Mouse (Mus musculus): ENCODE measurements around the gene Ankrd66. TPM values are rescaled to one million over a fixed set of nuclear protein-coding genes. Genes with fewer than 3 reads are reported as not detected.

Gene Ankrd66
- polyA plus RNA-seq (2012; fragmentation: generic; extraction: Trizol): 0.20 TPM
- long read RNA-seq, experiment 1: 0 reads
- long read RNA-seq, experiment 2: 0 reads

DNA sequence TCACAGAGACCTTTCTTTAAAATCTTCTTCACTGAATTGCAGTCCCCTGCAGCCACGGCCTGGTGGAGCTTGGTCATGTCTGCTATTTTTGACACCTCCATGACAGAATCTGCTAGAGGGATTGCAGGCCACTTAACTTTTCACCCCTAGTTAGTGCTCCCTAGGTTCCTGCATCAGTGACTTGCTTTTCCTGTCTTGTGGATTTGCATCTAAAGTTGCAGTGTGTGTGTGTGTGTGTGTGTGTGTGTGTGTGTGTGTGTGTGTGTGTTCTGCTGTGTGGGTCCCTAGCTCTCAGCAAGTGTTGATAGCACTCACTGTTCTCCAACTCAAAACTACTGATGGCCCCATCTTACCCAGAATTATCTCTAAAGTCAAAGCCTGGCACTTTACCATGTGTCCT is at the start of gene Ankrd66:
Gene Ankrd66, minus strand, starts transcription at position 101 of the 400 bp plus-strand sequence.
- H3K36me3 ChIP-seq (ENCODE audit: control insufficient read depth, insufficient read depth): no peaks in the 10 kb centered on the region
- no peaks in the 10 kb centered on the region for H3K27me3 ChIP-seq (ENCODE audit: control insufficient read depth, insufficient read depth, insufficient read length)
- no peaks in the 10 kb centered on the region for H3K79me2 ChIP-seq (ENCODE audit: control insufficient read depth, insufficient read depth)
- no peak within 1 kb of the TSS for H3K4me3 ChIP-seq (ENCODE audit: insufficient read depth, poor library complexity, severe bottlenecking)
- H3K79me3 ChIP-seq (ENCODE audit: low read depth): no peaks in the 10 kb centered on the region
- no peak within 1 kb of the TSS for H3ac ChIP-seq (ENCODE audit: control insufficient read depth, insufficient read length, low read depth)
- TF ChIP-seq FOSL1 (IDR thresholded peaks at IDR 0.05; ENCODE audit: insufficient read depth, low read length, poor library complexity, severe bottlenecking): no peak
- TF ChIP-seq USF1 (IDR thresholded peaks at IDR 0.05; ENCODE audit: low read depth): no peak
- no peak for TF ChIP-seq MYOD1 (IDR thresholded peaks at IDR 0.05; ENCODE audit: control insufficient read depth, insufficient read length, low read depth)
- no peak for TF ChIP-seq MAX (IDR thresholded peaks at IDR 0.05)
- no peak for TF ChIP-seq CTCF (IDR thresholded peaks at IDR 0.05; ENCODE audit: control insufficient read depth, insufficient read depth, insufficient read length)
- no peak for TF ChIP-seq CEBPB (IDR thresholded peaks at IDR 0.05; ENCODE audit: low read depth)
- no peak for TF ChIP-seq MYOG (IDR thresholded peaks at IDR 0.05; ENCODE audit: control insufficient read depth, extremely low read depth, insufficient read length)

DNA sequence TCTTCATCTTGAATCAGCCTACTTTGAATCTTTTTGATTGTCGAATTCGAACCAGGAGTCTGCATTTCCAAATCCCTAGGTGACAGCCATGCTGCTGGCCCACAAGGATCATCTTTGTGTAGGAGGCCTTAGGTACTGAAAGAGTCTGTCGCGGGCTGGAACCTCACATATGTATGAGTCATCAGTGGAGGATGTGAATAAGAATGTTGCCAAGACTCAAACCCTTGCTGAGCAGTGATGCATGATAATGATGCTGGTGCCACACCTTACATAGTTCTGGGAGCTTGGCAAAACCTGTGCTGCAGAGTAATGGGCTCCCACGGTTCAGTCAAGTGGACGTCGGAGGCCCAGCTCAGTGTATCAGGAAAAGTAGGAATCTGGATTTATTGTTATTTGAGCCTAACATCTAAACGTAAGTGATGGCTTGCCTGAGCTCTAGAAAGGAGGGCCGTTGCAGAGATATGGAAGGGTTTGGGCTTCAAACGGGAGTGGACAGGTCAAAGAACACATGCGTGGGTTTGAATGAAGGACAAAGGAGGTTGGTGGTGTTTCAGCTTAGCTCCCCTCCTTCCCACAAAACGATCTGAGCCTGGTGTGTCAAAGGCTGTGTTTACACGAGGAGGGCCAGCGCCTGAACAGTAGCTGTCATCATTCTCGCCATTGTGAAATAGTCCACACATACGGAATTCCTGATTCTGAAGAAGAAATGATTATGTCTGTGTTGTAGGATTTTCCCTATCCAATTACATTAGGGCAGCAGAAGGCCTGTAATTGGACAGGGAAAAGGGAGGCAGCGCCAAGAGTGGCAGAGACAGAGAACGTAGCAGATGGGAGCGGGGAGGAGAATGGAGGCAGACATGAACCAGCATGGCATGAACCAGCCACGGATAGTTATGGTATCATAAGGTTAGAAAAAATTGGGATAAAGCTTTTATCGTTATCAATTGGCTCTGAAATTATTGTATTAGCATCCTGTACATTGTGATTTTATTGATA is 49.2 kb upstream of the Ankrd66 start:
- Histone ChIP-seq H3K79me3 (ENCODE audit: low read depth) (no peaks in the 10 kb centered on the region), H3K27me3 (ENCODE audit: control insufficient read depth, insufficient read depth, insufficient read length) (no peaks in the 10 kb centered on the region), H3K4me3 (ENCODE audit: insufficient read depth, poor library complexity, severe bottlenecking) (no peak overlapping the region), H3ac (ENCODE audit: control insufficient read depth, insufficient read length, low read depth) (no peak overlapping the region), H3K79me2 (ENCODE audit: control insufficient read depth, insufficient read depth) (no peaks in the 10 kb centered on the region), H3K36me3 (ENCODE audit: control insufficient read depth, insufficient read depth) (no peaks in the 10 kb centered on the region)
- no peak for TF ChIP-seq CTCF (IDR thresholded peaks at IDR 0.05; ENCODE audit: control insufficient read depth, insufficient read depth, insufficient read length)
- no peak for TF ChIP-seq CEBPB (IDR thresholded peaks at IDR 0.05; ENCODE audit: low read depth)
- no peak for TF ChIP-seq FOSL1 (IDR thresholded peaks at IDR 0.05; ENCODE audit: insufficient read depth, low read length, poor library complexity, severe bottlenecking)
- TF ChIP-seq MAX (IDR thresholded peaks at IDR 0.05): no peak
- no peak for TF ChIP-seq MYOG (IDR thresholded peaks at IDR 0.05; ENCODE audit: control insufficient read depth, extremely low read depth, insufficient read length)
- TF ChIP-seq USF1 (IDR thresholded peaks at IDR 0.05; ENCODE audit: low read depth): no peak
- no peak for TF ChIP-seq MYOD1 (IDR thresholded peaks at IDR 0.05; ENCODE audit: control insufficient read depth, insufficient read length, low read depth)

DNA sequence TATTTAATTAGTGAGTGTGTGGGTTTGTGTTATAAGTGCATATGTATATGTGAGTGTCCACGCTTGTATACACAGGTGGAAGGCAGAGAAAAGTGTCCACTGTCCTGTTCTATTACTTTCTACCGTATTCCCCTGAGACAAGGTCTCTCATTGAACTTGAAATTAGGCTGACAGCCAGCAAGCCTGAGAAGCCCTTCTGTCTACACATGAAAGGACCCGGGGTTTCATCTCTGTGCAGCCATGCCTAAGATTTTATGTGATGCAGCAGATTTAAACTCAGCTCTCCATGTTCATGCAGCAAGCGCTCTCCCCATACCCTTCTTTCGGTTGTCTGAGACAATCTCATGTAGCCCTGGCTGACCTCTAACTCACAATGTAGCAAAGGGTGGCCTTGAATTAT is 47.1 kb upstream of the Ankrd66 start:
- Histone ChIP-seq H3K36me3 (ENCODE audit: control insufficient read depth, insufficient read depth) (no peaks in the 10 kb centered on the region), H3K4me3 (ENCODE audit: insufficient read depth, poor library complexity, severe bottlenecking) (no peak overlapping the region), H3K27me3 (ENCODE audit: control insufficient read depth, insufficient read depth, insufficient read length) (no peaks in the 10 kb centered on the region), H3K79me2 (ENCODE audit: control insufficient read depth, insufficient read depth) (no peaks in the 10 kb centered on the region), H3K79me3 (ENCODE audit: low read depth) (no peaks in the 10 kb centered on the region), H3ac (ENCODE audit: control insufficient read depth, insufficient read length, low read depth) (no peak overlapping the region)
- TF ChIP-seq FOSL1 (IDR thresholded peaks at IDR 0.05; ENCODE audit: insufficient read depth, low read length, poor library complexity, severe bottlenecking) (no peak), MYOG (IDR thresholded peaks at IDR 0.05; ENCODE audit: control insufficient read depth, extremely low read depth, insufficient read length) (no peak), USF1 (IDR thresholded peaks at IDR 0.05; ENCODE audit: low read depth) (no peak), MYOD1 (IDR thresholded peaks at IDR 0.05; ENCODE audit: control insufficient read depth, insufficient read length, low read depth) (no peak), CTCF (IDR thresholded peaks at IDR 0.05; ENCODE audit: control insufficient read depth, insufficient read depth, insufficient read length) (no peak), CEBPB (IDR thresholded peaks at IDR 0.05; ENCODE audit: low read depth) (no peak), MAX (IDR thresholded peaks at IDR 0.05) (no peak)

DNA sequence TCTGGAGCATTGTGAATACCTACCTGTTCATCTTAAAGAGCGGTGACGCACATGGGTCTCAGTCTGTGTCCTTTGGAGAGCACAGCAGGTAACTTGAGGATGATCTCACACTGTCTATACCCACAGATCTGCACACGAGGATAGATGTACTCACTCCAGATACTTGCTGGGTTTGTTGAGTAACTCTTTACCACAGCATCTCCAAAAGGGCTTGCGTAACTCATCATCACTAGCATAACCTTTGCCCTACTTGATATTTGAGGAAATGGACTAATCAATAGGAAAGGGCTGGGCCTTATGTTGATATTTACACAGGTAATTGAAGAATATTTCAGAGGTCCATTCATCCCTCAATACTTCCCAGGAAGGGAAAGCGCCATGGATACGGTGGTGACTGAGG is 46.3 kb upstream of the Ankrd66 start:
- H3K27me3 ChIP-seq (ENCODE audit: control insufficient read depth, insufficient read depth, insufficient read length): no peaks in the 10 kb centered on the region
- H3K79me3 ChIP-seq (ENCODE audit: low read depth): no peaks in the 10 kb centered on the region
- TF ChIP-seq MAX (IDR thresholded peaks at IDR 0.05) (no peak), FOSL1 (IDR thresholded peaks at IDR 0.05; ENCODE audit: insufficient read depth, low read length, poor library complexity, severe bottlenecking) (no peak), MYOG (IDR thresholded peaks at IDR 0.05; ENCODE audit: control insufficient read depth, extremely low read depth, insufficient read length) (no peak), CEBPB (IDR thresholded peaks at IDR 0.05; ENCODE audit: low read depth) (no peak), MYOD1 (IDR thresholded peaks at IDR 0.05; ENCODE audit: control insufficient read depth, insufficient read length, low read depth) (no peak), CTCF (IDR thresholded peaks at IDR 0.05; ENCODE audit: control insufficient read depth, insufficient read depth, insufficient read length) (no peak), USF1 (IDR thresholded peaks at IDR 0.05; ENCODE audit: low read depth) (no peak)
- H3K36me3 ChIP-seq (ENCODE audit: control insufficient read depth, insufficient read depth): no peaks in the 10 kb centered on the region
- no peak overlapping the region for H3K4me3 ChIP-seq (ENCODE audit: insufficient read depth, poor library complexity, severe bottlenecking)
- no peaks in the 10 kb centered on the region for H3K79me2 ChIP-seq (ENCODE audit: control insufficient read depth, insufficient read depth)
- no peak overlapping the region for H3ac ChIP-seq (ENCODE audit: control insufficient read depth, insufficient read length, low read depth)

DNA sequence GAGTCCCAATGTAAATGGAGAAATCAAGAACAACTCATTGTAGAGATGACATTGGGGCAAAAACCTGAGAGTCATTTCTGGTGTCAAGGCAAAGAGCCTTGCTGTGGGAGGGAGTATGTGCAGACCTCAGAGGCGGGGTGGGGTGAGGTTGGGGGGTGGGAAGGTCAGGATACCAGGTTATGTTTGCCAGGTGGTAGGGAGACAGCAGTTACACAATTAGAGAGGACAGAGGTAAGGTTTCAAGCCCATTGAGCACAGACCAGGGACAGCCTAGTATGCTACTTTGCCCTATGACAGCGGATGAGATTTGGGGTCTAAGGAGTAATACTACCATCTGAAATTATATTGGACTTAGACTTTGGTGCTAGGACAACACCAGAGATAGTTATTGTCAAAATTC is 43.8 kb upstream of the Ankrd66 start:
- H3K4me3 ChIP-seq (ENCODE audit: insufficient read depth, poor library complexity, severe bottlenecking): no peak overlapping the region
- TF ChIP-seq USF1 (IDR thresholded peaks at IDR 0.05; ENCODE audit: low read depth) (no peak), MYOD1 (IDR thresholded peaks at IDR 0.05; ENCODE audit: control insufficient read depth, insufficient read length, low read depth) (no peak), MAX (IDR thresholded peaks at IDR 0.05) (no peak), MYOG (IDR thresholded peaks at IDR 0.05; ENCODE audit: control insufficient read depth, extremely low read depth, insufficient read length) (no peak), CTCF (IDR thresholded peaks at IDR 0.05; ENCODE audit: control insufficient read depth, insufficient read depth, insufficient read length) (no peak), FOSL1 (IDR thresholded peaks at IDR 0.05; ENCODE audit: insufficient read depth, low read length, poor library complexity, severe bottlenecking) (no peak), CEBPB (IDR thresholded peaks at IDR 0.05; ENCODE audit: low read depth) (no peak)
- H3K79me2 ChIP-seq (ENCODE audit: control insufficient read depth, insufficient read depth): no peaks in the 10 kb centered on the region
- H3K36me3 ChIP-seq (ENCODE audit: control insufficient read depth, insufficient read depth): no peaks in the 10 kb centered on the region
- H3K27me3 ChIP-seq (ENCODE audit: control insufficient read depth, insufficient read depth, insufficient read length): no peaks in the 10 kb centered on the region
- no peak overlapping the region for H3ac ChIP-seq (ENCODE audit: control insufficient read depth, insufficient read length, low read depth)
- H3K79me3 ChIP-seq (ENCODE audit: low read depth): no peaks in the 10 kb centered on the region

Measured in C2C12 (cell line).